Mouse (Mus musculus): ENCODE measurements around the gene Eif2s2.
A peak's percentile ranks its signal among the peaks of the same experiment; 100 is the strongest.
"Not testable (repeated sequence)": the region's sequence is repeated elsewhere in the genome, so short reads cannot be mapped to it uniquely, and the experiment has no call there.

Gene Eif2s2

GRCm38 (mm10) chr2:154892201-154893044, at the start of gene Eif2s2:
TSS of gene Eif2s2 (minus strand) at chr2:154892935.
- DNase-seq: peak; percentile 92 to 94

- DNase-seq: no peak
These were observed 49.2 kb upstream of the Eif2s2 start for GRCm38 (mm10) chr2:154941952-154942351.

- no peak for DNase-seq
These were observed 45.0 kb upstream of the Eif2s2 start for GRCm38 (mm10) chr2:154937547-154938390.

- DNase-seq: no peak
These were observed 43.9 kb upstream of the Eif2s2 start for GRCm38 (mm10) chr2:154936536-154937155.

GRCm38 (mm10) chr2:154936106-154936505, 43.4 kb upstream of the Eif2s2 start:
- DNase-seq: no peak

GRCm38 (mm10) chr2:154933884-154934283, 41.1 kb upstream of the Eif2s2 start:
- no peak for DNase-seq

- no peak for DNase-seq
These were observed 35.6 kb upstream of the Eif2s2 start for GRCm38 (mm10) chr2:154928298-154928697.

- no peak for DNase-seq
These were observed 34.1 kb upstream of the Eif2s2 start for GRCm38 (mm10) chr2:154926843-154927242.

- no peak for DNase-seq
These were observed 32.8 kb upstream of the Eif2s2 start for GRCm38 (mm10) chr2:154925411-154926031.

- DNase-seq: not testable (repeated sequence)
These were observed 29.4 kb upstream of the Eif2s2 start for GRCm38 (mm10) chr2:154922134-154922533.

- no peak for DNase-seq
These were observed 28.2 kb upstream of the Eif2s2 start for GRCm38 (mm10) chr2:154920896-154921295.

GRCm38 (mm10) chr2:154917866-154918641, 25.3 kb upstream of the Eif2s2 start:
- no peak for DNase-seq

- peak; percentile 27 to 38 for DNase-seq
These were observed 23.8 kb upstream of the Eif2s2 start for GRCm38 (mm10) chr2:154916547-154916946.

GRCm38 (mm10) chr2:154915922-154916541, 23.3 kb upstream of the Eif2s2 start:
- DNase-seq: no peak

GRCm38 (mm10) chr2:154909789-154910188, 17.1 kb upstream of the Eif2s2 start:
- DNase-seq: peak; percentile 32 to 36

GRCm38 (mm10) chr2:154908223-154908622, 15.5 kb upstream of the Eif2s2 start:
- peak in 1 of 2 experiments; percentile 7 for DNase-seq

GRCm38 (mm10) chr2:154905796-154906195, 13.1 kb upstream of the Eif2s2 start:
- no peak for DNase-seq

GRCm38 (mm10) chr2:154902111-154902510, 9.4 kb upstream of the Eif2s2 start:
- no peak for DNase-seq

GRCm38 (mm10) chr2:154899412-154899811, 6.7 kb upstream of the Eif2s2 start:
- not testable (repeated sequence) for DNase-seq

GRCm38 (mm10) chr2:154899004-154899403, 6.3 kb upstream of the Eif2s2 start:
- not testable (repeated sequence) for DNase-seq

- no peak for DNase-seq
These were observed 813 bp upstream of the Eif2s2 start for GRCm38 (mm10) chr2:154893548-154893947.

GRCm38 (mm10) chr2:154893045-154893385, 280 bp upstream of the Eif2s2 start:
- DNase-seq: no peak
